ENCODE assay signal across 20 mouse cellular contexts in genomic region chr2:32203853-32204252, GRCm38 (mm10). TPM values are rescaled to one million over a fixed set of nuclear protein-coding genes. Genes with fewer than 3 reads are reported as not detected.
DNase-seq lines count a peak whose midpoint lies in the region; TF ChIP-seq lines count a peak whose summit lies in the region.
"Had no signal": no experiment of that assay in that cellular context is flagged by ENCODE, and none has a peak within 500 bp of the region (broad histone marks: within the 10 kb centered on the region; RNA-seq: fewer than 3 reads in every experiment).

No protein-coding gene starts in this region.

- WGBS in cerebellum, adult 2 months: 10% methylated on average over 13 of the region's 13 CpGs

- no peak overlapping the region for H3K4me3 ChIP-seq in cerebellum, adult 2 months (replicated peaks; ENCODE audit: insufficient read depth, low read depth, low read length)
- H3K4me3 ChIP-seq: embryonic facial prominence, embryonic 13.5 days; embryonic facial prominence, embryonic 15.5 days; erythroblast, embryonic 14.5 days; forebrain, embryonic 10.5 days; forebrain, embryonic 12.5 days; gastrocnemius, adult 2 months had no signal

- no peak for TF ChIP-seq POLR2A in cerebellum, adult 2 months (IDR thresholded peaks at IDR 0.05; ENCODE audit: borderline replicate concordance, insufficient read depth, low read length)

- peak; percentile 70 for DNase-seq in cerebellum, adult 11-12 months
- DNase-seq in cerebellum, postnatal 36 days: no peak
- peak in 1 of 2 experiments; percentile 68 for DNase-seq in cerebellum, adult 2 months
- DNase-seq in cerebellum, adult 9-10 months: no peak
- DNase-seq in cerebellum, postnatal 14 days: peak; percentile 62
- no peak for DNase-seq in cerebellum, adult 8-10 months
- peak; percentile 63 for DNase-seq in brain, adult 2 months (ENCODE audit: low read depth, low spot score)
- DNase-seq: adrenal gland, adult 8-10 months; adrenal gland, postnatal 14 days; adrenal gland, postnatal 36 days; B cell, adult 2 months; embryo, embryonic 11 days; gastrocnemius, adult 2 months had no signal

- peaks cover 50% of the 10 kb centered on the region for H3K4me1 ChIP-seq in cerebellum, adult 2 months (ENCODE audit: control insufficient read depth, insufficient read depth, low read length)
- H3K4me1 ChIP-seq: embryonic facial prominence, embryonic 13.5 days; embryonic facial prominence, embryonic 15.5 days; forebrain, embryonic 10.5 days; forebrain, embryonic 12.5 days had no signal

- no peaks in the 10 kb centered on the region for H3K27me3 ChIP-seq in cerebellum, adult 2 months (ENCODE audit: control insufficient read depth, insufficient read depth, low read length)
- H3K27me3 ChIP-seq: CH12.LX; embryonic facial prominence, embryonic 13.5 days; embryonic facial prominence, embryonic 15.5 days; forebrain, embryonic 12.5 days; Patski had no signal

- H3K27ac ChIP-seq in cerebellum, adult 2 months (ENCODE audit: insufficient read depth, low read length): peak overlapping the region; percentile 37
- H3K27ac ChIP-seq: embryonic facial prominence, embryonic 13.5 days; embryonic facial prominence, embryonic 15.5 days; forebrain, embryonic 10.5 days; forebrain, embryonic 12.5 days; gastrocnemius, adult 2 months had no signal

- no peak for TF ChIP-seq CTCF in cerebellum, adult 2 months (IDR thresholded peaks at IDR 0.05; ENCODE audit: borderline replicate concordance, insufficient read depth, low read depth, low read length)

RNA-seq across cellular contexts. Expression of gene Pomt1, which starts 32.5 kb away (rescaled TPM):
- polyA plus RNA-seq in cerebellum, adult 2 months (2012; rRNA removed): 23.1 and 23.9 TPM in 2 replicates

RNA-seq across cellular contexts. Expression of gene Prrc2b, which starts 53.0 kb away (rescaled TPM):
- 88.9 and 95.6 TPM in 2 replicates for polyA plus RNA-seq in cerebellum, adult 2 months (2012; rRNA removed)

RNA-seq across cellular contexts. Expression of gene Uck1, which starts 56.1 kb away (rescaled TPM):
- polyA plus RNA-seq in cerebellum, adult 2 months (2012; rRNA removed): 72.0 and 74.4 TPM in 2 replicates

Comparison
In these comparisons a context has a peak if more than half of its experiments do, and no peak if none do; other contexts are left out.
1. DNase-seq: peak in cerebellum, adult 11-12 months (single experiment), cerebellum, postnatal 14 days (2 of 2) and brain, adult 2 months (single experiment); none in cerebellum, postnatal 36 days (0 of 2), cerebellum, adult 9-10 months (single experiment) and cerebellum, adult 8-10 months (single experiment).